Mouse (Mus musculus) small intestine, adult 2 months (tissue): ENCODE results near the gene Phf23. TPM values are rescaled to one million over a fixed set of nuclear protein-coding genes. Genes with fewer than 3 reads are reported as not detected.
A peak's percentile ranks its signal among the peaks of the same experiment; 100 is the strongest.

ENCODE experiments used
- H3K27ac ChIP-seq: fragments of 200-500 bp; 2 replicates; pipeline ENCODE4 v1.5.1; 2012; ENCODE audit warnings: low read depth, low read length, control low read depth, inconsistent platforms; ENCODE audit not compliant: insufficient read depth
- H3K27me3 ChIP-seq: fragments of 200-500 bp; 2 replicates; pipeline ENCODE4 v1.6.1; 2012; ENCODE audit warnings: mild to moderate bottlenecking, moderate library complexity, low read length, inconsistent platforms; ENCODE audit not compliant: control insufficient read depth, insufficient read depth
- H3K36me3 ChIP-seq: fragments of 200-500 bp; 2 replicates; pipeline ENCODE4 v1.6.1; 2012; ENCODE audit warnings: mild to moderate bottlenecking, low read length, control low read depth, inconsistent platforms; ENCODE audit not compliant: control insufficient read depth, insufficient read depth
- H3K4me1 ChIP-seq: fragments of 200-500 bp; 2 replicates; pipeline ENCODE4 v1.6.1; 2012; ENCODE audit warnings: low read length, inconsistent platforms, mixed read lengths; ENCODE audit not compliant: control insufficient read depth, insufficient read depth, insufficient read length
- H3K4me3 ChIP-seq: fragments of 200-500 bp; 2 replicates; pipeline ENCODE4 v1.5.1; 2012; ENCODE audit warnings: low read depth, mild to moderate bottlenecking, control low read depth, inconsistent platforms, low read length, moderate library complexity
- CTCF ChIP-seq: fragments of 200-500 bp; IDR thresholded peaks from 2 replicates; pipeline ENCODE4 v1.5.1; 2012; ENCODE audit warnings: low read depth, mild to moderate bottlenecking, control low read depth, inconsistent platforms, low read length, moderate library complexity, mixed read lengths; ENCODE audit not compliant: insufficient replicate concordance, insufficient read length; ENCODE audit errors: extremely low read depth
- POLR2A ChIP-seq: fragments of 200-500 bp; IDR thresholded peaks from 2 replicates; pipeline ENCODE4 v1.6.1; 2012; ENCODE audit warnings: low read depth, mild to moderate bottlenecking, control low read depth, inconsistent platforms, low read length, moderate library complexity
- WGBS: fragments of 180-500 bp; shearing (Covaris S2); methylation state at CpG from one replicate; pipeline ENCODE4 v1.1.7; 2018; 5-methylcytosine and 5-hydroxymethylcytosine counted together
- polyA plus RNA-seq: library from polyadenylated mRNA; depleted of rRNA; stranded (reverse); fragments of >200 nt; gene quantifications from 2 replicates; pipeline ENCODE4 v1.2.3, GENCODE M21; 2012

Gene Phf23
- polyA plus RNA-seq, 1 experiment, result 12.4 TPM

GRCm38 (mm10) chr11:69994401-69995090 lies 1.0 kb upstream of the Phf23 start:
- H3K4me3 ChIP-seq, result no peak overlapping the region
- H3K27me3 ChIP-seq, result no peaks in the 10 kb centered on the region
- 78% methylated on average over 11 of the region's 11 CpGs for WGBS
- H3K4me1 ChIP-seq, result peaks cover 5% of the 10 kb centered on the region
- no peak for TF ChIP-seq CTCF
- no peak overlapping the region for H3K27ac ChIP-seq
- peaks cover 41% of the 10 kb centered on the region for H3K36me3 ChIP-seq

GRCm38 (mm10) chr11:69996161-69997061 lies 834 bp downstream of the Phf23 start:
- WGBS, result under 1% methylated on average over 65 of the region's 66 CpGs

GRCm38 (mm10) chr11:69997070-69997509 lies 1.5 kb downstream of the Phf23 start:
- WGBS, result 1% methylated on average over 38 of the region's 44 CpGs
- Histone ChIP-seq H3K36me3 (peaks cover 38% of the 10 kb centered on the region), H3K4me3 (peak overlapping the region; percentile 91), H3K4me1 (peaks cover 10% of the 10 kb centered on the region), H3K27ac (peak overlapping the region; percentile 82), H3K27me3 (no peaks in the 10 kb centered on the region)
- TF ChIP-seq POLR2A (peak; percentile 92), CTCF (no peak)

More at GRCm38 (mm10) chr11:69996161-69997061, 834 bp downstream of the Phf23 start:
- Histone ChIP-seq H3K4me3 (peak overlapping the region; percentile 91), H3K4me1 (peaks cover 9% of the 10 kb centered on the region), H3K27ac (peak overlapping the region; percentile 89), H3K27me3 (no peaks in the 10 kb centered on the region), H3K36me3 (peaks cover 38% of the 10 kb centered on the region)
- TF ChIP-seq POLR2A, result no peak
- TF ChIP-seq CTCF, result no peak

GRCm38 (mm10) chr11:69998567-69999491 lies 3.3 kb downstream of the Phf23 start:
- TF ChIP-seq CTCF (peak; percentile 11; the same call in 1 of the 2 replicates), POLR2A (no peak)
- H3K36me3 ChIP-seq, result peaks cover 30% of the 10 kb centered on the region
- no peak overlapping the region for H3K4me3 ChIP-seq
- no peak overlapping the region for H3K27ac ChIP-seq
- 92% methylated on average over 27 of the region's 27 CpGs for WGBS
- no peaks in the 10 kb centered on the region for H3K27me3 ChIP-seq
- H3K4me1 ChIP-seq, result peaks cover 6% of the 10 kb centered on the region; the same call in 1 of the 2 replicates

- Histone ChIP-seq H3K4me3 (no peak overlapping the region), H3K4me1 (peaks cover 6% of the 10 kb centered on the region; the same call in 1 of the 2 replicates), H3K36me3 (peaks cover 23% of the 10 kb centered on the region), H3K27me3 (no peaks in the 10 kb centered on the region), H3K27ac (no peak overlapping the region)
- TF ChIP-seq CTCF (no peak), POLR2A (no peak)
- 72% methylated on average over 8 of the region's 8 CpGs for WGBS
These were observed 4.1 kb downstream of the Phf23 start for GRCm38 (mm10) chr11:69999666-70000065.

- WGBS, result 1% methylated on average over 48 of the region's 48 CpGs
- Histone ChIP-seq H3K4me1 (peaks cover 6% of the 10 kb centered on the region; the same call in 1 of the 2 replicates), H3K27ac (peak within 1 kb of the TSS; percentile 72), H3K27me3 (no peaks in the 10 kb centered on the region), H3K4me3 (peak within 1 kb of the TSS; percentile 77), H3K36me3 (peaks cover 21% of the 10 kb centered on the region)
- TF ChIP-seq CTCF, result no peak
- TF ChIP-seq POLR2A, result peak; percentile 63; the same call in 1 of the 2 replicates
These were observed 4.9 kb downstream of the Phf23 start, which contains the start of gene Dvl2 for GRCm38 (mm10) chr11:70000396-70000898. Gene Dvl2 (plus strand): TSS chr11:70000595.
